Mouse (Mus musculus) C2C12 (cell line): Measurements from ENCODE around the gene Bpifb4. TPM values are rescaled to one million over a fixed set of nuclear protein-coding genes. Genes with fewer than 3 reads are reported as not detected.

Source experiments
- H3K27me3 ChIP-seq: one replicate; pipeline ENCODE4 v1.6.1; 2011; ENCODE audit not compliant: control insufficient read depth, insufficient read depth, insufficient read length
- H3K36me3 ChIP-seq: one replicate; pipeline ENCODE4 v1.6.1; 2011; ENCODE audit not compliant: control insufficient read depth, insufficient read depth
- H3K4me3 ChIP-seq: one replicate; pipeline ENCODE4 v1.5.1; 2011; ENCODE audit warnings: mild to moderate bottlenecking, control low read depth; ENCODE audit not compliant: poor library complexity, insufficient read depth, severe bottlenecking
- H3K79me2 ChIP-seq: one replicate; pipeline ENCODE4 v1.6.1; 2011; ENCODE audit not compliant: control insufficient read depth, insufficient read depth
- H3K79me3 ChIP-seq: one replicate; pipeline ENCODE4 v1.6.1; 2011; ENCODE audit warnings: low read depth, control low read depth
- H3ac ChIP-seq: one replicate; pipeline ENCODE3; 2011; ENCODE audit warnings: low read depth; ENCODE audit not compliant: control insufficient read depth, insufficient read length
- CEBPB ChIP-seq: IDR thresholded peaks from one replicate; pipeline ENCODE4 v1.6.1; 2011; ENCODE audit warnings: low read depth, mild to moderate bottlenecking, control low read depth, moderate library complexity
- CTCF ChIP-seq: IDR thresholded peaks from one replicate; pipeline ENCODE4 v1.5.1; 2011; ENCODE audit not compliant: control insufficient read depth, insufficient read depth, insufficient read length
- FOSL1 ChIP-seq: IDR thresholded peaks from one replicate; pipeline ENCODE4 v1.8.0; 2011; ENCODE audit warnings: mild to moderate bottlenecking, low read length; ENCODE audit not compliant: poor library complexity, insufficient read depth, severe bottlenecking
- MAX ChIP-seq: IDR thresholded peaks from one replicate; pipeline ENCODE4 v1.6.1; 2011; ENCODE audit warnings: mild to moderate bottlenecking, control low read depth
- MYOD1 ChIP-seq: IDR thresholded peaks from one replicate; pipeline ENCODE4 v1.6.1; 2011; ENCODE audit warnings: low read depth; ENCODE audit not compliant: control insufficient read depth, insufficient read length
- MYOG ChIP-seq: IDR thresholded peaks from one replicate; pipeline ENCODE4 v1.6.1; 2011; ENCODE audit not compliant: control insufficient read depth, insufficient read length; ENCODE audit errors: extremely low read depth
- USF1 ChIP-seq: IDR thresholded peaks from one replicate; pipeline ENCODE4 v1.6.1; 2011; ENCODE audit warnings: low read depth, mild to moderate bottlenecking, control low read depth, moderate library complexity
- polyA plus RNA-seq: library from polyadenylated mRNA; unstranded; fragments of >200 nt; fragmentation: generic; extraction: Trizol; gene quantifications from one replicate; pipeline ENCODE4 v1.2.1, GENCODE M21; 2012; ENCODE audit warnings: missing spikeins

The Bpifb4 gene
- polyA plus RNA-seq, 1 experiment: 0.04 TPM

GRCm38 (mm10) chr2:153917930-153918329 lies 20.1 kb upstream of the Bpifb4 start, which contains the start of gene Bpifb3:
Gene Bpifb3 (plus strand): TSS chr2:153918230.
- Histone ChIP-seq H3K27me3 (peaks cover 8% of the 10 kb centered on the region), H3K4me3 (no peak within 1 kb of the TSS), H3K36me3 (no peaks in the 10 kb centered on the region), H3K79me2 (no peaks in the 10 kb centered on the region), H3K79me3 (no peaks in the 10 kb centered on the region), H3ac (no peak within 1 kb of the TSS)
- TF ChIP-seq MAX: no peak
- no peak for TF ChIP-seq USF1

DNA sequence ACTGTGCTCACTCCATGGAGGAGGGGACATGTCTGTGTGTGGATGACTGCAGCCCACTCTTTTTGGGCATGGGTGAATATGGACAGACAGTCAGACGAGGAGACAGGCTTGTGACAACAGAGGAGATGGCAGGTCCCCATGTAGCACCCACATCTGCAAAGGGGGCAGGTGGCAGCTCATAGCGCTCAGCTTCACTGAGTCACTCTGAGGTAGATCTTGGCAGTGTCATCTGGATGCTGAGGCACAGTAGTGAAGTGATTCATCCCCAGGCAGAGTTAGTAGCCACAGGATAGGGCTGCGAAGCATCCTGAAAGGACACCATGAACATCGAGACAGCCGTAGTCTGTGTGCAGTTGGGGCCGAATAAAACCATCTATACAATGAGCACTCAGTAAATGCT lies 16.8 kb upstream of the Bpifb4 start:
- TF ChIP-seq CEBPB (no peak), MYOG (no peak), MAX (no peak), MYOD1 (no peak), CTCF (no peak), USF1 (no peak), FOSL1 (no peak)
- no peaks in the 10 kb centered on the region for H3K36me3 ChIP-seq
- H3K79me2 ChIP-seq: no peaks in the 10 kb centered on the region
- H3K79me3 ChIP-seq: no peaks in the 10 kb centered on the region
- H3K27me3 ChIP-seq: peaks cover 12% of the 10 kb centered on the region
- H3K4me3 ChIP-seq: no peak overlapping the region
- H3ac ChIP-seq: no peak overlapping the region

- Histone ChIP-seq H3K36me3 (no peaks in the 10 kb centered on the region), H3K27me3 (peaks cover 3% of the 10 kb centered on the region), H3K79me2 (no peaks in the 10 kb centered on the region), H3K4me3 (no peak overlapping the region), H3K79me3 (no peaks in the 10 kb centered on the region), H3ac (no peak overlapping the region)
- peak; percentile 15 for TF ChIP-seq CTCF
- no peak for TF ChIP-seq CEBPB
Measured at GRCm38 (mm10) chr2:153929871-153930413, 8.1 kb upstream of the Bpifb4 start.

GRCm38 (mm10) chr2:153931125-153931524 lies 6.9 kb upstream of the Bpifb4 start:
- H3K27me3 ChIP-seq: peaks cover 3% of the 10 kb centered on the region
- TF ChIP-seq USF1 (no peak), FOSL1 (no peak), CTCF (no peak), CEBPB (no peak), MYOG (no peak), MAX (no peak), MYOD1 (no peak)
- H3K4me3 ChIP-seq: no peak overlapping the region
- H3K79me3 ChIP-seq: no peaks in the 10 kb centered on the region
- H3K36me3 ChIP-seq: no peaks in the 10 kb centered on the region
- no peaks in the 10 kb centered on the region for H3K79me2 ChIP-seq
- no peak overlapping the region for H3ac ChIP-seq

GRCm38 (mm10) chr2:153933311-153933710 lies 4.7 kb upstream of the Bpifb4 start:
- no peak for TF ChIP-seq MAX
- TF ChIP-seq MYOG: no peak
- TF ChIP-seq CTCF: no peak
- TF ChIP-seq MYOD1: no peak
- TF ChIP-seq CEBPB: no peak
- TF ChIP-seq USF1: no peak
- no peak for TF ChIP-seq FOSL1
- H3K79me2 ChIP-seq: no peaks in the 10 kb centered on the region
- H3K79me3 ChIP-seq: no peaks in the 10 kb centered on the region

GRCm38 (mm10) chr2:153935348-153935747 lies 2.7 kb upstream of the Bpifb4 start:
- Histone ChIP-seq H3K79me2 (no peaks in the 10 kb centered on the region), H3ac (no peak overlapping the region), H3K36me3 (no peaks in the 10 kb centered on the region), H3K4me3 (no peak overlapping the region), H3K79me3 (no peaks in the 10 kb centered on the region), H3K27me3 (no peaks in the 10 kb centered on the region)
- TF ChIP-seq CEBPB: peak; percentile 22
- TF ChIP-seq MYOD1: no peak
- peak; percentile 16 for TF ChIP-seq MAX
- no peak for TF ChIP-seq USF1
- TF ChIP-seq FOSL1: peak; percentile 64
- TF ChIP-seq CTCF: no peak
- no peak for TF ChIP-seq MYOG

More at GRCm38 (mm10) chr2:153933311-153933710, 4.7 kb upstream of the Bpifb4 start:
- H3ac ChIP-seq: no peak overlapping the region
- H3K4me3 ChIP-seq: no peak overlapping the region
- peaks cover 3% of the 10 kb centered on the region for H3K27me3 ChIP-seq
- no peaks in the 10 kb centered on the region for H3K36me3 ChIP-seq
